Mouse (Mus musculus) heart, embryonic 13.5 days (tissue): ENCODE measurements around the gene Rap1gap2. TPM values are rescaled to one million over a fixed set of nuclear protein-coding genes. Genes with fewer than 3 reads are reported as not detected.

Experiments
- ATAC-seq: fragments of 200-750 bp; cut with Nextera tagmentation; 2 replicates; pipeline ENCODE4 v1.8.0; 2017; ENCODE audit warnings: moderate TSS enrichment; ENCODE audit not compliant: insufficient number of reproducible peaks, low FRiP score, low TSS enrichment; ENCODE audit errors: extremely low read depth
- H3K27ac ChIP-seq: fragments of 300-500 bp; sonication (generic); replicated peaks from 2 replicates; pipeline ENCODE4 v1.5.1; 2015; ENCODE audit warnings: moderate library complexity, mild to moderate bottlenecking, inconsistent platforms
- H3K27me3 ChIP-seq: fragments of 300-500 bp; sonication (generic); replicated peaks from 2 replicates; pipeline ENCODE4 v1.6.1; 2015; ENCODE audit warnings: mild to moderate bottlenecking, inconsistent platforms
- H3K36me3 ChIP-seq: fragments of 300-500 bp; sonication (generic); 2 replicates; pipeline ENCODE4 v1.6.1; 2015; ENCODE audit warnings: mild to moderate bottlenecking, inconsistent platforms
- H3K4me1 ChIP-seq: fragments of 300-500 bp; sonication (generic); 2 replicates; pipeline ENCODE4 v1.6.1; 2015; ENCODE audit warnings: inconsistent platforms
- H3K4me2 ChIP-seq: fragments of 300-500 bp; sonication (generic); 2 replicates; pipeline ENCODE4 v1.6.1; 2015; ENCODE audit warnings: inconsistent platforms, mild to moderate bottlenecking, moderate library complexity
- H3K4me3 ChIP-seq: fragments of 300-500 bp; sonication (generic); 2 replicates; pipeline ENCODE4 v1.5.1; 2015; ENCODE audit warnings: moderate library complexity, mild to moderate bottlenecking, inconsistent platforms
- H3K9ac ChIP-seq: fragments of 300-500 bp; sonication (generic); 2 replicates; pipeline ENCODE4 v1.6.1; 2015; ENCODE audit warnings: inconsistent platforms, mild to moderate bottlenecking, moderate library complexity
- H3K9me3 ChIP-seq: fragments of 300-500 bp; sonication (generic); 2 replicates; pipeline ENCODE4 v1.6.1; 2016; ENCODE audit warnings: inconsistent platforms
- WGBS: fragments of 180-500 bp; shearing (Covaris S2); methylation state at CpG from one replicate; pipeline ENCODE4 v1.1.7; 2015; ENCODE audit warnings: mixed read lengths; 5-methylcytosine and 5-hydroxymethylcytosine counted together
- polyA plus RNA-seq: library from polyadenylated mRNA; unstranded; fragments of >200 nt; fragmentation: Nextera tagmentation; extraction: Ambion mirVana; gene quantifications from 2 replicates; pipeline ENCODE4 v1.2.1, GENCODE M21; 2015

Gene Rap1gap2
- polyA plus RNA-seq, 1 experiment from 2014 or later: 3.1 TPM

- ATAC-seq: peak; percentile 18; the same call in 1 of the 2 replicates
- Histone ChIP-seq H3K4me1 (peaks cover 14% of the 10 kb centered on the region), H3K27ac (no peak overlapping the region), H3K27me3 (peaks cover 67% of the 10 kb centered on the region), H3K9me3 (no peaks in the 10 kb centered on the region), H3K4me3 (peak overlapping the region; percentile 51), H3K9ac (peak overlapping the region; percentile 53; the same call in 1 of the 2 replicates), H3K4me2 (peak overlapping the region; percentile 66), H3K36me3 (no peaks in the 10 kb centered on the region)
- 4% methylated on average over 16 of the region's 16 CpGs for WGBS
These were observed 9.2 kb upstream of the Rap1gap2 start for GRCm38 (mm10) chr11:74619956-74620300.

DNA sequence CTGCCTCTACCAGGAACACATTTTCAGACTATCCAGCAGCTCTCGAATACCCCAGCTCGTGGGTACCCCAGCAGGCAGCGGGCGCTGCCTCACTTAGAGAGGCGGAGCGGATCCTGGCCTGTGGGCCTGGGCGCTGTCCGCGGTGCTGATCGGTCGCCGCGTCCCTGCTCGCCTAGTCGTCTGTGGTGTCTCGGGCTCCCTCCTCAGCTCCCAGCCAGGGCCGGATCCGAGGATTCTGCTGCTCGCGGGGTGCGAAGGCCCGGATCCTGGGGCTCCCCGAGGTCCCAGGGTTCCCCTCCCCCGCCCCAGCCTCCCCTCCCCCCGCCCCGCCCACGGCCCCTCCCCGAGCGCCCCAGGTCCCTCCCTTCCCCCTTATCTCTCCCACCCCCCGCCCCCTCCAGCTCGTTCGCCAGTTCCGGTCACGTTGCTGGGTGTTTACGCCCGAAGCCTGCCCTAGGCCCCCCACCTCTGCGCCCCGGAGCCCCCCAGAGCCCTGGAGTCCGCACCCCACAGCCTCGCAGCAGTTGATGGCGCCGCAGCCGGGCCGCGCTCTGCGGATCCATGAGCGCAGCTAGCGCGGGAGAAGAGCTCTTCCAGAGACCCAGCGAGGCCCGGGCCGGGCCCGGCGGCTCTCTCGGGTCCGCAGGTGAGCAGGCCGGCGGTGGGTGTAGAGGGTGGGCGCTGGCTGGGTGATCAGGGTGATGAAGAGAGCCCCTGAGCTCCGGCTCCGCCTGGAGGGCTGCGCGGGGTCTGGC lies 8.7 kb upstream of the Rap1gap2 start, which contains the start of gene Ccdc92b:
Gene Ccdc92b (plus strand): TSS at position 405 of the 755 bp plus-strand sequence.
- Histone ChIP-seq H3K4me2 (peak within 1 kb of the TSS; percentile 66), H3K9me3 (no peaks in the 10 kb centered on the region), H3K4me3 (peak within 1 kb of the TSS; percentile 51), H3K36me3 (no peaks in the 10 kb centered on the region), H3K27me3 (peaks cover 73% of the 10 kb centered on the region), H3K4me1 (peaks cover 14% of the 10 kb centered on the region), H3K27ac (0 out of 2 replicates have a peak within 1 kb of the TSS, but pooled peaks have one; percentile 54), H3K9ac (peak within 1 kb of the TSS; percentile 53; the same call in 1 of the 2 replicates)
- peak; percentile 76 for ATAC-seq
- WGBS: under 1% methylated on average over 53 of the region's 63 CpGs

DNA sequence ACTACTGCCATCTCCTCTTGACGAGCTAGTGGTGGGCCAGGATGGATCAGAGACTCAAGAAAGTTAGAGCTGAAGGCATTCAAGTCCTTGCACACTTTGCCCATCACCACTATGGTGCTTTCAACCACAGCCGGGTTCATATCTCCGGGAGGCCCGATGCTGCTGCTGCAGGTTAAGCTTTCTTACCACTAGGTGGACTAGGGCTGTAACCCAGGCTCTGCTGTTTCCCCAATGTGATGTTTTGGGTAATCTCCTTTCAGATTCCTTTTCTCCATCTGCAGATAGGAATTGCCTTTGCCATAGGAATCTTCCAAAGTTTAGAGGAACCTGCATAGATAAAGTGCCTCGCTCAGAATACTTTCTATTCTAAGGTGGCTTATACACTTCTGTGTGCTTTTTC lies 4.9 kb upstream of the Rap1gap2 start:
- WGBS: 43% methylated on average over 5 of the region's 5 CpGs

DNA sequence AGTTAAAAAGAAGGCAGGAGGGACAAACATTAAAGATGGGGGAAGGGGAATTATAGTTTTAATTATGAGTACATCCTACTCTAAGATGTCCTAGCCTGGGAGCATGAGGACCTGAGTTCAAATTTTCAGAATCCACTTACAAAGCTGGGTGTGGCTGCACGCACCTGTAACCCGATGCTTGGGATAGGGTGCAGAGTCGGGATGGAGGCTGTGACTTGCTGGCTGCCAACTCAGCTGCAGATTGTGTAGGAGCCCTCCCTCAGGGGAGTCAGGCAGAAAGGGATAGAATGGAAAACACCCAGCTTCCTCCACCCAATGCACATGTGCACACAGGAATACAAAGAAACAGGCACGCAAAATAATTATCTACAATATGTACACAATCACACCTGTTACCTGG lies 2.7 kb upstream of the Rap1gap2 start:
- H3K4me2 ChIP-seq: no peak overlapping the region
- H3K9ac ChIP-seq: no peak overlapping the region
- 56% methylated on average over 4 of the region's 4 CpGs for WGBS
- peaks cover 14% of the 10 kb centered on the region for H3K4me1 ChIP-seq
- no peak for ATAC-seq
- no peaks in the 10 kb centered on the region for H3K9me3 ChIP-seq
- H3K4me3 ChIP-seq: no peak overlapping the region
- peaks cover 96% of the 10 kb centered on the region for H3K27me3 ChIP-seq
- H3K36me3 ChIP-seq: no peaks in the 10 kb centered on the region
- no peak overlapping the region for H3K27ac ChIP-seq

More for the DNA sequence above, 4.9 kb upstream of the Rap1gap2 start:
- H3K36me3 ChIP-seq: no peaks in the 10 kb centered on the region
- no peak overlapping the region for H3K4me2 ChIP-seq
- ATAC-seq: no peak
- no peak overlapping the region for H3K4me3 ChIP-seq
- peaks cover 93% of the 10 kb centered on the region for H3K27me3 ChIP-seq
- no peak overlapping the region for H3K9ac ChIP-seq
- no peaks in the 10 kb centered on the region for H3K9me3 ChIP-seq
- H3K4me1 ChIP-seq: peaks cover 16% of the 10 kb centered on the region
- no peak overlapping the region for H3K27ac ChIP-seq

DNA sequence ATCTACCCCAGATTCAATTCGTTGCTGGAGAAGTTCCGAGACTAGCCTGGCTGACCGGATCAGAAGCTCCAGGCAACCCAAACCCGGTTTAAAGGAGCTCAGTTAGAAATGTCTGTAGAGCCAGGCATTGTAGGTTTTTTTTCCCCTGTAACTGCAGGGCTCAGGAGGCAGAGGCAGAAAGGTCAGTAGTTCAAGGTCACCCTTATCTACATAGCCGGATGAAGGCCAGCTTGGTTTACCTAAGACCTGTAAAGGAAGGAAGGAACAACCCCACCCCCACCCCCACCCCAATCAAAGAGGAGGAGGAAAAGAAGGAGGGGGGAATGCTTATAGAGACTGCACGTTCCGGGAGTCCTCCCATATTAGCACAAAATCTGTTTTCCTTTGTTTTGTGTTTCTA lies 722 bp upstream of the Rap1gap2 start:
- peak overlapping the region; percentile 71 for H3K4me2 ChIP-seq
- H3K27ac ChIP-seq: no peak overlapping the region
- H3K36me3 ChIP-seq: no peaks in the 10 kb centered on the region
- H3K9me3 ChIP-seq: no peaks in the 10 kb centered on the region
- H3K27me3 ChIP-seq: peaks cover 83% of the 10 kb centered on the region
- no peak for ATAC-seq
- peaks cover 14% of the 10 kb centered on the region for H3K4me1 ChIP-seq
- H3K9ac ChIP-seq: no peak overlapping the region
- peak overlapping the region; percentile 52 for H3K4me3 ChIP-seq
- 12% methylated on average over 7 of the region's 7 CpGs for WGBS

DNA sequence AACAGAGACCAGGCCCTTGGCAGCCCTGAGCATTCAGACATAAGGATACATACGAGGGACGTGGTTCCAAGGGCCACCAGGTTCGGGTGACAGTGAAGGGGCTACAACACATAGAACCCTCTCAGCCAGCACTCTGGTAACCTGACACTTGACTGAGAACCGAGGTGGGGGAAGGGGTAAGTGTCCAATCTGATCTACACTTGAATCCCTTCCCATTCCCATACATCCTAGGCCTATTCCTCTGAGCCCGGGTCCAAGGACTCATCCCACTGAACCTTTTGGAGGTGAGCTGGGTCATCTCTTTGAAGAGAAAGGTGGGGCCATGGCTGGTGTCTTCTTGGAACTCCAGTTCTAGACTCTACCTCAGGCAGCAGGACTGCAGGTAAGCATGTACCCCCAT lies 647 bp downstream of the Rap1gap2 start:
- 20% methylated on average over 5 of the region's 5 CpGs for WGBS
- H3K4me2 ChIP-seq: peak overlapping the region; percentile 71
- peaks cover 72% of the 10 kb centered on the region for H3K27me3 ChIP-seq
- ATAC-seq: no peak
- H3K9ac ChIP-seq: no peak overlapping the region
- H3K27ac ChIP-seq: no peak overlapping the region
- no peaks in the 10 kb centered on the region for H3K9me3 ChIP-seq
- peak overlapping the region; percentile 52 for H3K4me3 ChIP-seq
- no peaks in the 10 kb centered on the region for H3K36me3 ChIP-seq
- peaks cover 14% of the 10 kb centered on the region for H3K4me1 ChIP-seq

DNA sequence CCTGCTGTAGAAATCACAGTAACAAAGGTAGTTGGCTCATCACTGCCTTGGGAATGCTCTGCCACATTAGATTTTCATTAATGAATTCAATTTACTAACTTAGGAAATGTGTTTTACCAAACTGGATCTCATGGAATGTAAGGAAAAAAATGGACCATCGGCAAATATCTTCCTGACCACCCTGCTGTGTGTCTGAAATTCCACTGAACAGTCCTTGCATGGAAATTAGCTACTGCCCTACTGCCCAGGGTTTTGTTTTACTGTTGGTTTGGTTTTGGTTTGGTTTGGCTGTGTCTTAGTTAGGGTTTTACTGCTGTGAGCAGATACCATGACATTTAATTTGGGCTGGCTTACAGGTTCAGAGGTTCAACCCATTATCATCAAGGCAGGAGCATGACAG lies 8.4 kb downstream of the Rap1gap2 start:
- Histone ChIP-seq H3K36me3 (no peaks in the 10 kb centered on the region), H3K4me1 (no peaks in the 10 kb centered on the region), H3K4me3 (no peak overlapping the region), H3K27me3 (peaks cover 20% of the 10 kb centered on the region; the same call in 1 of the 2 replicates), H3K4me2 (no peak overlapping the region), H3K27ac (no peak overlapping the region), H3K9ac (no peak overlapping the region), H3K9me3 (peaks cover 5% of the 10 kb centered on the region; the same call in 1 of the 2 replicates)
- WGBS: 72% methylated on average over 1 of the region's 1 CpGs
- ATAC-seq: no peak

DNA sequence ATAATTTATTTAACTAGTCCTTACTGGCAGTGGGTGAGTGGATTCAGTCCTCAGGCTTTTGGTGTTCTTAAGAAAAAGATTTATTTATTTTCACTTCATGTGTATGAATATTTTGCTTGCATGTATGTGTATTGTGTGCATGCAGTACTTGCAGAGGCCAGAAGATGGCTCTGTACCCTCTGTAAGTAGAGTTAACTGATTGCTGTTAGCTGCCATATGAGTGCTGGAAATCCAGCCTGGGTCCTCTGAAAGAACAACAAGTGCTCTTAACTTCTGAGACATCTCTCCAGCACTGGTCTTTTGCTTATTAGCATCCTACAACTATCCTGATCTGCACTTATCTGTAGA lies 12.8 kb downstream of the Rap1gap2 start:
- H3K36me3 ChIP-seq: no peaks in the 10 kb centered on the region
- H3K4me2 ChIP-seq: no peak overlapping the region
- H3K27ac ChIP-seq: no peak overlapping the region
- H3K9ac ChIP-seq: no peak overlapping the region
- H3K9me3 ChIP-seq: peaks cover 5% of the 10 kb centered on the region; the same call in 1 of the 2 replicates
- H3K4me1 ChIP-seq: no peaks in the 10 kb centered on the region
- no peak for ATAC-seq
- H3K27me3 ChIP-seq: peaks cover 22% of the 10 kb centered on the region
- no peak overlapping the region for H3K4me3 ChIP-seq

GRCm38 (mm10) chr11:74597283-74597989 lies 13.3 kb downstream of the Rap1gap2 start:
- Histone ChIP-seq H3K9me3 (peaks cover 5% of the 10 kb centered on the region; the same call in 1 of the 2 replicates), H3K27ac (no peak overlapping the region), H3K4me1 (no peaks in the 10 kb centered on the region), H3K9ac (no peak overlapping the region), H3K36me3 (no peaks in the 10 kb centered on the region), H3K4me2 (no peak overlapping the region), H3K27me3 (peaks cover 28% of the 10 kb centered on the region), H3K4me3 (no peak overlapping the region)
- no peak for ATAC-seq
- WGBS: 58% methylated on average over 4 of the region's 4 CpGs

GRCm38 (mm10) chr11:74592246-74592645 lies 18.5 kb downstream of the Rap1gap2 start:
- no peaks in the 10 kb centered on the region for H3K36me3 ChIP-seq
- H3K27ac ChIP-seq: no peak overlapping the region
- H3K9ac ChIP-seq: no peak overlapping the region
- H3K4me1 ChIP-seq: peaks cover 10% of the 10 kb centered on the region
- H3K27me3 ChIP-seq: peaks cover 71% of the 10 kb centered on the region
- no peak overlapping the region for H3K4me3 ChIP-seq
- no peaks in the 10 kb centered on the region for H3K9me3 ChIP-seq
- no peak overlapping the region for H3K4me2 ChIP-seq
- ATAC-seq: no peak
- WGBS: 68% methylated on average over 3 of the region's 3 CpGs

DNA sequence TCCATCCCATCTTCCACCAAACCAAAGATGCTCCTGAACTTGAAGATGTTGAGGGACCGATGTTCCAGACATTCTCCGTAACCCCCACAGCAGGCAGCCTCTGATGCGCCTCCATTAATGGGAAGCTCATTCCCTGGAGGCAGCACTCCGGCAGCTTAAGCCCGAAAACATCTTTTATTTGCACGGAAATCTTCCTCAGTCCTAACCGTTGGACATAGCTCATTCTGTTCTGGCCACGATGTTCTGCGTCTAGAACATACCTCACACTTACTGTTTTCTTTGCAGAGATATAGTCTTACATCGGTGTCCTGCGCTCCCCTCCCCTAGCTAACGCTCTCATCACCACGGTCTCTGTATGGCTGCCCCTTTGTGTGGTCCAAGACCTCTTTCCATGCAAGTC lies 20.0 kb downstream of the Rap1gap2 start:
- Histone ChIP-seq H3K4me2 (no peak overlapping the region), H3K9ac (no peak overlapping the region), H3K27ac (no peak overlapping the region), H3K9me3 (no peaks in the 10 kb centered on the region), H3K36me3 (no peaks in the 10 kb centered on the region), H3K4me3 (0 out of 2 replicates have a peak overlapping the region, but pooled peaks have one; percentile 49), H3K27me3 (peaks cover 87% of the 10 kb centered on the region), H3K4me1 (peaks cover 10% of the 10 kb centered on the region)
- ATAC-seq: no peak
- 35% methylated on average over 13 of the region's 13 CpGs for WGBS
